Mouse (Mus musculus) megakaryocyte, embryonic 14.5 days (primary cell): Measurements from ENCODE around the gene Rtl6. TPM values are rescaled to one million over a fixed set of nuclear protein-coding genes. Genes with fewer than 3 reads are reported as not detected.
A peak's percentile ranks its signal among the peaks of the same experiment; 100 is the strongest.

Experiments
- H3K27me3 ChIP-seq: replicated peaks from 2 replicates; pipeline ENCODE3; 2012; ENCODE audit warnings: inconsistent platforms
- H3K36me3 ChIP-seq: replicated peaks from 2 replicates; pipeline ENCODE3; 2012; ENCODE audit warnings: low read length, inconsistent platforms, mixed read lengths
- H3K4me1 ChIP-seq: 2 replicates; pipeline ENCODE4 v1.6.1; 2012; ENCODE audit warnings: inconsistent platforms
- H3K4me3 ChIP-seq: replicated peaks from 2 replicates; pipeline ENCODE3; 2012; ENCODE audit warnings: moderate library complexity, mild to moderate bottlenecking, inconsistent platforms
- H3K9me3 ChIP-seq: 2 replicates; pipeline ENCODE4 v1.6.1; 2012; ENCODE audit warnings: inconsistent platforms
- FLI1 ChIP-seq: IDR thresholded peaks from 2 replicates; pipeline ENCODE4 v1.6.1; 2012; ENCODE audit warnings: low read length, inconsistent platforms, mixed read lengths
- GATA1 ChIP-seq: IDR thresholded peaks from 3 replicates; pipeline ENCODE4 v1.6.1; 2012; ENCODE audit warnings: mixed read lengths, low read length, inconsistent platforms, borderline replicate concordance
- polyA plus RNA-seq: library from polyadenylated mRNA; stranded (reverse); fragments of >175 nt; gene quantifications from 2 replicates; pipeline ENCODE4 v1.2.3, GENCODE M21; 2012; ENCODE audit warnings: low replicate concordance; ENCODE audit not compliant: insufficient read depth

Rtl6 gene
- 0.07 TPM in 1 of 2 replicates, not detected in the other for polyA plus RNA-seq

GRCm38 (mm10) chr15:84557189-84557921 is at the start of gene Rtl6:
Gene Rtl6, minus strand, starts transcription at chr15:84557823.
- peaks cover 21% of the 10 kb centered on the region for H3K9me3 ChIP-seq
- TF ChIP-seq FLI1 (no peak), GATA1 (no peak)
- peaks cover 7% of the 10 kb centered on the region for H3K4me1 ChIP-seq
- H3K27me3 ChIP-seq: peaks cover 53% of the 10 kb centered on the region
- no peaks in the 10 kb centered on the region for H3K36me3 ChIP-seq
- H3K4me3 ChIP-seq: peak within 1 kb of the TSS; percentile 87

GRCm38 (mm10) chr15:84603267-84603963 is 45.8 kb upstream of the Rtl6 start:
- TF ChIP-seq FLI1: no peak
- no peak for TF ChIP-seq GATA1
- Histone ChIP-seq H3K36me3 (no peaks in the 10 kb centered on the region), H3K27me3 (peaks cover 50% of the 10 kb centered on the region), H3K4me1 (0 out of 2 replicates have a peak, but pooled peaks cover 3% of the 10 kb centered on the region), H3K9me3 (peaks cover 4% of the 10 kb centered on the region; the same call in 1 of the 2 replicates), H3K4me3 (no peak overlapping the region)

DNA sequence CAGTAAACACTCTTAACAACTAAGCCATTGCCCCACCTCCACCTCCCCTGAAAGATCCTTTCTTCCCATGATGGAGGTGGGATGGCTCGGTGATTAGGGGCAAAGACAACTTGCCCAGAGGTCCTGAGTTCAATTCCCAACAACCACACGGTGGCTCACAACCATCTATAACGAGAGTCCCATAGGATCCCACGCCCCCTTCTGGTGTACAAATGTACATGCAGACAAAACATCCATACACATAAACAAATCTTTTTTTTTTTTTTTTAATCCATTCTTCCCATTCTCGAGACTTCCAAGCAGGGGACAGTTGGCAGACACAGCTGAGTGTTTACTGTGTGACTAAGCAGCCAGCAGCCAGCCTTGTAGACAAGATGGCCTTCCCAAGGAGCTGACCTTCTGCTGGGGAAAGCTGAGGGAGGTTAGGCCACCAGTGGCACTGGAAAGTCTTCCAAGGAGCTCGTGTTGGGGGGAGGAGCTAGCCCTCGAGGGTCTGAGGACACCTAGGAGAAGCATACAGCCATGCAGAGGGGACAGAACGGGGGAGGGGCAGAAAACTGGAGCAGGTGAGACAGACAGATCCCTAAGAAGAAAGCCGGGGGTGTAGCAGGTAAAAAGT is 43.5 kb upstream of the Rtl6 start:
- H3K9me3 ChIP-seq: 0 out of 2 replicates have a peak, but pooled peaks cover 4% of the 10 kb centered on the region
- no peak overlapping the region for H3K4me3 ChIP-seq
- 0 out of 2 replicates have a peak, but pooled peaks cover 3% of the 10 kb centered on the region for H3K4me1 ChIP-seq
- H3K27me3 ChIP-seq: peaks cover 50% of the 10 kb centered on the region
- TF ChIP-seq FLI1 (no peak), GATA1 (no peak)
- H3K36me3 ChIP-seq: no peaks in the 10 kb centered on the region

- Histone ChIP-seq H3K36me3 (no peaks in the 10 kb centered on the region), H3K9me3 (no peaks in the 10 kb centered on the region), H3K4me3 (no peak overlapping the region), H3K4me1 (0 out of 2 replicates have a peak, but pooled peaks cover 3% of the 10 kb centered on the region), H3K27me3 (peaks cover 52% of the 10 kb centered on the region)
- TF ChIP-seq FLI1 (no peak), GATA1 (no peak)
These were observed 41.3 kb upstream of the Rtl6 start for GRCm38 (mm10) chr15:84598911-84599310.

GRCm38 (mm10) chr15:84597816-84598215 is 40.2 kb upstream of the Rtl6 start:
- TF ChIP-seq GATA1 (no peak), FLI1 (no peak)
- 0 out of 2 replicates have a peak, but pooled peaks cover 3% of the 10 kb centered on the region for H3K4me1 ChIP-seq
- H3K36me3 ChIP-seq: no peaks in the 10 kb centered on the region
- no peaks in the 10 kb centered on the region for H3K9me3 ChIP-seq
- no peak overlapping the region for H3K4me3 ChIP-seq
- H3K27me3 ChIP-seq: peaks cover 54% of the 10 kb centered on the region

GRCm38 (mm10) chr15:84597021-84597420 is 39.4 kb upstream of the Rtl6 start:
- Histone ChIP-seq H3K4me1 (0 out of 2 replicates have a peak, but pooled peaks cover 3% of the 10 kb centered on the region), H3K27me3 (peaks cover 55% of the 10 kb centered on the region), H3K4me3 (no peak overlapping the region), H3K9me3 (no peaks in the 10 kb centered on the region), H3K36me3 (no peaks in the 10 kb centered on the region)
- TF ChIP-seq FLI1 (no peak), GATA1 (no peak)

DNA sequence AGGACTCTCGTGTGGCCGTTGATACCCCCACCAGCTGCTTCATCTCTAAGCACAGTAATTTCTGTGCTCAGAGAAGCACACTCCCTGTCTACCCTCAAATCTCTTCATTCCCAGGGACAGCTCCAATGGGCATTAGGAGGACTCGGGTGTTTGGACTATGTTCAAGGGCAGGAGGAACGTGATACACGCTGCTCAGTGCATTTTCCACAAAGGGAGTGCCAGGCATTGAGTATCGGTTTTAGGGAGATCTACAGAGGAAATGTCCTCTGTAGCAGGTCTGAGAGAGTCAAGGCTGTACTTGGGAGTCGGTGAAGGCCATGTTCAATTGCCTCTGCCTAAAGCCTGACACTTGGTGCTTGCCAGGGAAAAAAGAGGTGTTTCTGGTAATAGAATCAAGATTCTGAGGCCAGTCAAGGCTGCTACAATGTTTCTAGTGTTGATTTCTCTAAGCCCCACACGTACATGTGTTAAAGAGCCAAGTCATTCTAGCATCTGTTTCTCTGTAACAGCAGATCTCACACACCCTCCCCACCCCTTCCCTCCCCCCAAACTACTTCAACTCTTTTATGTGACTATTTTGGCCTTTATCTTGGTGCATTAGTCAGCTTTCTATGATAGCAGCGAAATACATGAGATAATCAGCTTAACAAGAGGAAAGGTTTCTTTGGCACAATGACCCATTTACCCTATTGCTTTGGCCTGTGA is 37.8 kb upstream of the Rtl6 start:
- no peak overlapping the region for H3K4me3 ChIP-seq
- H3K36me3 ChIP-seq: no peaks in the 10 kb centered on the region
- H3K27me3 ChIP-seq: peaks cover 54% of the 10 kb centered on the region
- TF ChIP-seq FLI1 (no peak), GATA1 (no peak)
- 0 out of 2 replicates have a peak, but pooled peaks cover 3% of the 10 kb centered on the region for H3K4me1 ChIP-seq
- H3K9me3 ChIP-seq: no peaks in the 10 kb centered on the region

DNA sequence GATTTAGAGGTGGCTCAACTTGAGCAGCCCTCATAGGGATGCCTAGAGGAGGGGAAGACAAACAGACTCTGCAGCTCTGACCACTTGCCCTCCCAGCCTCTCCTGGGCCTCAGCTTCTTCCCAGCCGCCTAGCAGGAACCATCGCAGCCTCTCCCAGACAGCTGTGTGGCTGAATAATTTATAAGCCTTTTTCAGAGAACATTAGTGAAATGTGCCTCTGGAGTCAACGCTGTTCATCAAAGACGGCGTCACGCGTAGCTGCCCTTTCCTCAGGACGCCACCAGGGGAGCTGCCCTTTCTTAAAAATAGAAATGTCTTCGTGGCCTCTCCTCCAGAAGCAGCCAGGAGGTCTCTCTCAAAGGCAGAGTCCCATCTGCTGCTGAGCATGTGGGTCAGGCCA is 35.9 kb upstream of the Rtl6 start:
- no peaks in the 10 kb centered on the region for H3K9me3 ChIP-seq
- no peak overlapping the region for H3K4me3 ChIP-seq
- no peaks in the 10 kb centered on the region for H3K4me1 ChIP-seq
- peaks cover 54% of the 10 kb centered on the region for H3K27me3 ChIP-seq
- H3K36me3 ChIP-seq: no peaks in the 10 kb centered on the region
- no peak for TF ChIP-seq GATA1
- TF ChIP-seq FLI1: no peak

DNA sequence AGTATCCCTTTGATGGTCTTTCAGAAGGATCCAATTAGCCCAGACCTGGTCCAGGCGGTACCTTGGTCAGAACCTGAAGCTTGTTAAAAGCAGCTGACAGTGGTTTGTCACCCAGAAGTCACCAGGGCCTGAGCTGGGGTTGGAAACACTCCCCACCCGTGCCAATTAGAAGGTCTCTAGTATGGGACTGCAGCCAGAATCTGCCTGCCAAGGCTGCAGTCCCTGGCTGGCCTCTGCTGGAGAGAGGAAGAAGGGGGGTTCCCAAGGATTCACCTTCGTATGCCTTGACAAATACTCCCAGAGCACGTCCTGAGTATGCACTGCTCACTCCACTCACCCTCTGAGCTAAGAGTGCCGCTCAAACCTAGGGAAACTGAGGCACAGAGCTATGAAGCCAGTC is 34.6 kb upstream of the Rtl6 start:
- H3K9me3 ChIP-seq: no peaks in the 10 kb centered on the region
- H3K4me3 ChIP-seq: no peak overlapping the region
- peaks cover 52% of the 10 kb centered on the region for H3K27me3 ChIP-seq
- H3K4me1 ChIP-seq: no peaks in the 10 kb centered on the region
- TF ChIP-seq FLI1 (no peak), GATA1 (no peak)
- H3K36me3 ChIP-seq: no peaks in the 10 kb centered on the region
